Mouse (Mus musculus) brain, adult 2 months (tissue): ENCODE data around the gene BC051142.
A peak's percentile ranks its signal among the peaks of the same experiment; 100 is the strongest.

Experiments
- DNase-seq: peaks from one replicate; pipeline ENCODE4 v3.0.0; 2011; ENCODE audit warnings: low read depth, low spot score

BC051142 gene

DNA sequence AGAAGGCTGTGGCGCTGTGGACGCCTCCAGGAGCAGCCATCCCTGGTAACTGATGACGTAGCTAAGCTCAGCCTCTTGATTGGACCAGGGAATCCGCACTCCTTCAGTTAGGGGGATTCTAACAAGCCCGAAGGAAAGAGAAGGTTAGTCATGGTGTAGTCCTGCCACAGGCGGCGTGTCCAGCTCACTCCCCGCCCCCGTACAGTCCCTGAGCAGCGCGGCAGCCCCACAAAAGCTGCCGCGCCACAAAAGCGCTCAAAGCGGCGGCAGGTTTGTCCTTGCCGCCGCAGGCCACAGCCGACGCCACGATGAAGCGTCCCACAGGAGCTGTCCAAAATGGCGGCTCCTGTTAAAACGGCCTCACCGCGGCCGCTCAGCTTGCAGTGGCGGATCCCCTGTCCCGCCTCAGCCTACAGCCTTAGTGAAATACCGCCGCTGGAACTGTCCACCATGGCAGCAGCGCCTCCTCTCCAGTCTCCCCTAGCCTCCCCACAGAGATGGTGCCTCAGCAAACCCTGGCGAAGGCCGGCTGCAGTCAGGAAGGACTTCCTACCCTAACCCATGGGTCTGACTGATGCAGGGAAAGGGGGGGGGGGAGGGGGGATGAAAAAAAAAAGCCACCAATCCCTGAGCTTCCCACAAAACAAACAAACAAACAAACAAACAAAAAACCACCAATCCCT lies at the start of gene BC051142:
Gene BC051142, plus strand, starts transcription at position 110 of the 683 bp plus-strand sequence.
- peak; percentile 98 for DNase-seq

DNA sequence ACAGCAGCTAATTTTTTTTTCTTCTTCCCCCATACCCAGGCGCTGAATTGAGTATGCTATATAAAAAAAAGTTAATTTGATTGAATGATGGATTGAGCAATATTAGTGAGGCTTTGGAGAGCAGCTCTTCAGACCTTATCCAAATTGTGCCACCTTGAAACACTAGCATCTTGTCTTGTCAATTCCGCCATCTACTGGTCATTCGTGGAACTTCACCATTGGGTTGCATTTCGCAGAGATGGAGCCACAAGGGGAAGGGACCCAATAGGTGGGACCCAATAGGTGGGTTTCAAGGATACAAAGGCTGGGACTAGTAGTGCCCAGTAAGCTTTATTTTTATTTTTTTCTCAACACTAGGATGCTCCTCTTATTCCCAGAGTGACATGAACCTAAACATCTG lies 49.2 kb upstream of the BC051142 start:
- DNase-seq = peak; percentile 85

DNA sequence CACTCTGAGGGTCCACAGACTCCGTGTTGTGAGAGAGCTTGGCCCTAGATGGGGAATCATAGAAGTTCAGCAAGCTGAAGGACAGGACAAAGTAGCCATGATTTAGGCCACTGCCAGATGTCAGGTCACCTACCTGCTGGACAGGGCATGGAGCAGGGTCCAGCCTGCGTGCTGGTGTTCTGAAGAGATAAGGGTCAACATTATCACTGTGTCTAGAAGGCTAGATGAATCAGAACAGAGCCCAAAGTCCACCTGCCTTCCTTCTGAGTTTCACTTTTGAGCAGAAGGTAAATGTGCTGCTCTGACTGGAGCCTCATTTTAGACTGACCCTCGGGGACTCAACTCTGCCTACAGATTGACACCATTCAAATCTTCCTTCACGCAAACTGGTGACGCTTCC lies 44.1 kb upstream of the BC051142 start, which contains the start of gene Btnl2:
Gene Btnl2, plus strand, starts transcription at position 284 of the 400 bp plus-strand sequence.
- DNase-seq = no peak

DNA sequence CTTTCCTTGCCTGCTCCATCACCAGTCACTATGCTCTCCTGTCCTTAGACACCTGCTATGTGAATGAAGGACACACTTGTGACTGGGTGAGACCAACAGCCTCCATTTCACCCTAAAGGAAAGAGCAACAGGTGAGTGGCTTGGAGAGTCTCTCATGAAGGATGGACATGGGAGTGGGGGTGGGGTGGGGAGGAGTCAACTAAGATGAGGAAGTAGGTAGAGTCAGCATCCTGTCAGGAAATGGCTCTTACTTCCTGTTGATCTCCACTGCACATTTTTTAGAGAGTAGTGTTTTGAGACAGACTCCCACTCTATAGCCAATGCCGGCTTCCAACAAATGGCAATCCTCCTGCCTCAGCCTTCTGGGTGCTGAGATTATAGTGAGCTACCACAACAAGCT lies 43.7 kb upstream of the BC051142 start:
- no peak for DNase-seq

DNA sequence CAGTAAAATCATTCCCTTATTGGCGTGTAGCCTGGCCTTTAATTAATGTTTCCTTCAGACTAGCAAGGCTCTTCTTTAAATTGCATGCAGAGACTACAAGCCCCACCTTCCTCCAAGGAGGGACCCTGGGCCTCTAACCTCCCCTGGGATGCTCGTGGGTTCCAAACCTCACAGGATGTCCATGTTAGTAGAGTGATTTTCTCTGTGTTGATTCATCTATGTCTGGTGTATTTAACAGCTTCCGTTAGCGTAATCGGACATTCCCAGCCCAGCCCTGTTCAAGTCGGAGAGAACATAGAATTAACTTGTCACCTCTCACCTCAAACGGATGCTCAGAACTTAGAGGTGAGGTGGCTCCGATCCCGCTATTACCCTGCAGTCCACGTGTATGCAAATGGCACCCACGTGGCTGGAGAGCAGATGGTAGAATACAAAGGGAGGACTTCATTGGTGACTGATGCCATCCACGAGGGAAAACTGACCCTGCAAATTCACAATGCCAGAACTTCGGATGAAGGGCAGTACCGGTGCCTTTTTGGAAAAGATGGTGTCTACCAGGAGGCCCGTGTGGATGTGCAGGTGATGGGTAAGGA lies 35.6 kb upstream of the BC051142 start:
- no peak for DNase-seq

DNA sequence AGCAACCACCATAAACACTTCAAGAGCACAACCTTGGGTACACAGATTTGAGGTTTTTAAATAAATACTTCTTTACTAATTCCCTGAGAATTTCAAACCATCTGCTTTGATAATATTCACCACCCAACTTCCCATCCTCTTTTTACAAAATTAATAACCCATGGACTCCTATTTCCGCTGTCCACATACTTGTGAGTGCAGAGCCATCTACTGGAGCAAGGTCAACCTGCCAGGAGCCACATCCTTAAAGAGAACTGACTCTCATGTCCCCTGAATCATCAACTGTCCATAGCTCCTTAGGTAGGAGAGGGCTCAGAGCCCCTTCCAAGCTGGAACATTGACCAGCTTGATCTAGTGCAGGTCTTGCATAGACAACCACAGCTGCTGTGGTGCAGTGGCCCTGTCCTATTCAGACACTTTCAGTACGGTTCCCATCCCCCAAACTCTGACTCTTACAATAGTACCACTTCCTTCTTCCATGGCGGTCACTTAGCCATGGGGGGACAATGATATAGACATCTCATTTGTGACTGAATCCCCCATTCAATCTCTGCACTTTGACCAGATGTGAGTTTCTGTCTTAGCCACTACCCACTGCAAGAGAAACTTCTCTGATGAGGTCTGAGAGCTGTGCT lies 34.8 kb upstream of the BC051142 start:
- DNase-seq = no peak

DNA sequence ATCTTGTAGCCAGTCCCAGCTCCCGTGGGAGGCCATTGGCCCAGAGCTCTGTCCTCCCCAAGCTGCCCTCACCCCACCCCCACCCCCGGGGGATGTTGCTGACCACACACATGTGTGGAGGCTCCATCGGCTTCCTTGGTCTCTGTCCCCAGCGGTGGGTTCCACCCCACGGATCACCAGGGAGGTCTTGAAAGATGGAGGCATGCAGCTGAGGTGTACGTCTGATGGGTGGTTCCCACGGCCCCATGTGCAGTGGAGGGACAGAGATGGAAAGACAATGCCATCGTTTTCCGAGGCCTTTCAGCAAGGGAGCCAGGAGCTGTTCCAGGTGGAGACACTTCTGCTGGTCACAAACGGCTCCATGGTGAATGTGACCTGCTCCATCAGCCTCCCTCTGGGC lies 33.6 kb upstream of the BC051142 start:
- DNase-seq = no peak

DNA sequence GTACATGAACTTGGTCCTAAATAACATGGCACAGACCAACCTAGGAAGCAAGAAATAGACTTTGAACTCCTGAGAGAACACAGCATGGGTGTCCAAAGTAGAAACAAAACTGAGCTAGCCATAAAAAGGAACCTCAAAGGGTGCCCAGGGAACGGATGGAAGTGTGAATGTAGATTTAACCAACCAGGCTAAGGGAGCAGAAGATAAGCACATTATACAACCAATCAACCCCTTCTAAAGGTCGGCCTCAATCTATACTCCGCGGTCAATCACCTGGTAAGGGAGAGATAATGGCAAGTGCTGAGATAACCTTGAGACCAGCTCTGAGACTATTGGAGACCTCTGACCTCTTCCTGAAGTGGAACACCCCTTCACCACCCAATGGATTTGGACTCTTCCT lies 28.1 kb upstream of the BC051142 start:
- no peak for DNase-seq

DNA sequence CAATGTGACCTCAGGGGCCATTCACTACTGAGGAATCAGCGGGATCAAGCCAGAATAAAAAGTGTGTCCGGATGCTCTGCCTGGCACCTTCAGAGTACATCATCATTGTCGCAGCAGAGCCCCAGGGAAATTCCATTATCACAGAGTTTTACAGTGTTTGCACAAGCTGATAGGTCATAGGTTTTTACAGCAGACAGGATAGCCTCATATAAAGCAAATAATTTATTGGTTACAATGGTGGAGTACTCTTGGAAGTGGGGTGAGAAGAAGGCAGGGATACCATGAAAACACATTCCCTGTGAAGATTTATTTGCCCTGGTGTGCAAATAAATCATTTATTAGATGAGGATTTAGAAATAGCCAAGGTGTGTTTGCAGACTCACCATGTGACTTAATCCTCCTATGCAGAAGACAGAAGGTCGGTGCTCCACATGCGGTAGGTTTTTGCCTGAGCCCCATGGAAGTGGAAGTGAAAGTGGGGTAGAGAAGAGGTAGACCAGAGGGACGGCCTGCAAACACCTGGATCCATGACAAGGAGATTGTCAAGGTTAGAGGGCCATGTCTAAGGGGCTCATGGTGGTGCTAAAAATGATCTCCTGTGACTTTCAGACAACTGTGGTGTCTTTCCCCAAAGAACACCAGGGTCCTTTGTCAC lies 25.4 kb upstream of the BC051142 start:
- DNase-seq = no peak

DNA sequence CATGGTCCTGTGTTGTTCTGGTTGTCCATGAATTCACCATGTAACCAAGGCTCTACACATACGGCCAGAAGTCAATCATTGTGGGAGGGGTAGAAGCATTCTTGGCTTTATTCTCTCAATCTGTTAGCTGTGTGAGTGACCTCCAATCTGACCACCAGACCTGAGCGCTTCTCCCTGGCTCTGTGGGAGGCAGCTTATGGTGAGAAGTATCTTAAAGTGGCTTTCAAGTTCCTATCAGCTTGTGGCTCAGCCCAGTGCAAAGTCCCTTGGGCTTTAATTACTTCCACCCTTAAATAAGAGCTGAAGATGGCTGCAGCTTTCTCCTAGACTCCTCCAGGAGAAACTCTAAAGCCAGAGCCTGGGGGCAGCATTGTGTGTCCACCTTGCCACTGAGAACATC lies 21.8 kb upstream of the BC051142 start, which contains the start of gene Btnl1:
Gene Btnl1, plus strand, starts transcription at position 286 of the 400 bp plus-strand sequence.
- no peak for DNase-seq

DNA sequence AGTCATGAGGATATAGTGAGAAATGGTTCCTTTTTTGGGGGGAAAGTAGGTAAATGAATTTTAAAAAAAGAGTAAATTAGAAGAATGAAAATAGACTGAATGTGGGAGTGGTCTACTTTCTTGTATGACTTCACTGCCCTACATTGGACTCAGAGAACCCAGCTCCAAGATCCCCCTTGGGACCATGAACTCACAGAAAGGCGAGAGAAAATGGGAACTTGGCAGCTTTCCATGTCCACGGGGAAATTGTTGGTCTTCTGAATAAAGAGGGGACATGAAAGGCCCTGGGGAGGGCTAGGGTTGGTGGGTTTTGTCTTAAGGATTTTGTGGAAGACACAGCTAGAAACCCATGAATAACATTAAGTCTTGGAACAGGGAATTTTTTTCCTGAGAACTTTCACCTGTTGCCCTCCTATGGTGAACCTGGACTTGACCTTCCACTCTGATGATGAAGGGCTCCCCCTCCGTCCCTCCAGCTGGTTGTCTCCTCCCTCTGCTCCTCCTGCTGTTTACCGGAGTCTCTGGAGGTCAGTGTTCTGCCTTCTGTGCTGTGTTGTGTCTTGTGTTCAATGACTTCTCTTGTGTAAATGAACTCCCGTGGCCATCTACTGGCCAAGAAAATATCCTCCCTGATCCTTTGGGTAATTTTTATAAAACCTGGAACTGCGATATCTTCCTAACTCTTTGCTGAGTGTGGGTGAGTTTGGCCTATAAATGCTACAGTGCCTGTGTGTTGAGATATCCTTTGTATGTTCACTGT lies 21.0 kb upstream of the BC051142 start:
- DNase-seq = no peak

DNA sequence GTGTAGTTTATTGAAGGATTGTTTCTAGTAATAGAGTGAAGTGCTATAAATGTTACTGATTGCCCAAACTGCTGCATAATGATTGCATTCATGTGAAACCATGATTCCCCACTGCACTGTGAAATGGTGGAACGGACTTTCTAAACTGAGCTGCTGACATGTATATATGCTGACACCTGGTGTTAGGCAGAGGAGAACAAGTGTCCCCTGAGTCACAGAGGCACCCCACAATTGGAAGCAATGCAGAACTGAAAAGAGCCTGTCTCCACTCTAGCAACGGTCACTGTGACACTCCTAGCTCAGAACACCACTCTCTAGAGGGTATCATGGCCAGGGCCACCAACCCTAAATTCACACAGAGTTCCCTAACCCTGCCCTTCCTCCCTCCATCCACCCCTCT lies 19.9 kb upstream of the BC051142 start:
- DNase-seq = no peak

DNA sequence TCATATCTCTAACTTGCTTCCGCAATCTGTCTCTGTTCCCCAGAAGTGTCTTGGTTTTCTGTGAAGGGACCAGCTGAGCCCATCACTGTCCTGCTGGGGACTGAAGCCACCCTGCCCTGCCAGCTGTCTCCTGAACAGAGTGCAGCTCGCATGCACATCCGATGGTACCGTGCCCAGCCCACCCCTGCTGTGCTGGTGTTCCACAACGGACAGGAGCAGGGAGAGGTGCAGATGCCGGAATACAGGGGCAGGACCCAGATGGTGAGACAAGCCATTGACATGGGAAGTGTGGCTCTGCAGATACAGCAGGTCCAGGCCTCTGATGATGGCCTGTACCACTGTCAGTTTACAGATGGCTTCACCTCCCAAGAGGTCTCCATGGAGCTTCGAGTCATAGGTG lies 19.2 kb upstream of the BC051142 start:
- DNase-seq = no peak

DNA sequence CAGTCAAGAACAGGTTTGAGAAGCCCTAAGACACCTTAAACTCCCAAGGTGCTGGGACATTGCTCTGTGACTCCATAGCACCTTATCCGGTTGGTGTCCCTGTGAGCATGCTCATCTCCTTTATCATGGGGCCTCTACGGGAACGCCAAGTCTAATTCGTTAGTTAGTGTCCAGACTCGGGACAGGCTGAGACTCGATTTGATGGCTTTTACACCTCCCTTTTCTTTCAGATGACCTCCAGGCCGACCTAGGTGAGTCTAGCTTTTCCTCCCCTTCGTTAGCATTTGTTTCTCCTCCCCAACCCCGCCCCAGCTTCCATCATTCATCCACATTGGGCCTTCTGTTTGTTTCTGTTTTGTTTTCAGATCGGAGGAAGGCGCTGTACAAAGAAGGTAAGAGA lies 16.7 kb upstream of the BC051142 start:
- no peak for DNase-seq

DNA sequence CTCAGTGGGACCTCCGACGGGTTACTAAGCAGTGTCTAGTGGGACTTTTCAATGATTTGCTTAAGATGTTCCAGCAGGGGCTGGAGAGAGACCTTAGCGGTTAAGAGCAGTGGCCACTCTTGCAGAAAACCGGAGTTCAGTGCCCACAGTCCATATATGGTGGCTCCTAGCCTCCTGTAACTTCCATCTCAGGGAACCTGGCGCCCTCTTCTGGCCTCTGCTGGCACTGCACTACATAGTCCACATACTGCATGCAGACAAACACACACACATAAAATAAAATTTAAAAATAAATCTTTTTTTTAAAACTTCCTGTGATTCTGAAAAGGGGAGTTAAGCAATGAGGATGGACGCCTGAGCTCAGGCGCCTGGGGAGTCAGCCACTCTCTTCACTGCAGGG lies 15.4 kb upstream of the BC051142 start:
- DNase-seq = no peak

DNA sequence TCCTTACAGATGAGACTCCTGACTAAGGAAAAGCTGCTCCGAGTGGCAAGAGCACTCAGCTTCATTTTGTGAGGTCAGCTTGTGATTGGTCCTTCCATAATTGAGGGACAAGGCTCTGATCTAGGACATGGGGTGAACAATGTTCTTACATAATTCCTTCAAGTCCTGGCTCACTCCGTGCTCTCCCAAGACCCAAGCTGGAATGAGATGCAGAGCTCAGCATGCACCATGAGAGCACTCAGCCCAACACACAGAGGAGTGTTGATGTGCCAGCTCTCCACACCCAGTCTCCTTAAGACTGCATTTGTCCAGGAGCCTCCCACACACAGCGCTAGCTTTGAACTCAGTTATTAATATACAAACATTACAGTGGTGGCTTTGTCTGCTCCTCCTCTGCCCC lies 13.9 kb upstream of the BC051142 start:
- peak; percentile 39 for DNase-seq

DNA sequence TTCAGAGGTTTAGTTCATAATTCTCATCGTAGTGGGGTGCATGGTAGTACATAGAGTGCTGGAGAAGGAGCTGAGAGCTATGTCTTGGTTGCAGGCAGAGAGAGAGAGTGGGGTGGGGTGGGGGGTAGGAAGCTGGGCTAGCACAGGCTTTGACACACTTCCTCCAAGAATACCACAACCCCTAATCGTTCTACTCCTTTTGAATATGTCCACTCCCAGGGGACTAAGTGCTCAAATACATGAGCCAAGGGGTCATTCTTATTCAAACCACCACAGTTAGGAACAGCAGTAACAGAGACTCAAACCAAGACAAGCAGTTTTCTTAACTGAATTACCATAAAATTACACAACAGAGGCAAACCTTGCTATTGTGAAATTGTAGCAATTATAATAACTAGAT lies 12.0 kb upstream of the BC051142 start:
- no peak for DNase-seq

DNA sequence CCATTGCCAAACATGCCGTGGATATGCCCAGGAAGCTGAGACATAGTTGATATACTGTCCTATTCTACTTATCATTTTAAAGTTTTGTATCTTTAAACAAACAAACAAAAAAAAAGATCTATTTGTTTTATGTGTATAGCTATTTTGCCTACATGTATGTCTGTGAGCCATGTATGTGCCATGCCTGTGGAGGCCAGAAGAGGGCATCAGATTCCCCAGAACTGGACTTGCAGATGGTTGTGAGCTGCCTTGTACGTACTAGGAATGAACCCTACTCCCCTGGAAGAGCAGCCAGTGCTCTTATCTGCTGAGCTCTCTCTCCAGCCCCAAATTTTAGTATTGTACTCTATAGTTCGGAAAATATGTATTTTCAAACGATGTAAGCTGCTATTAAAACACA lies 10.1 kb upstream of the BC051142 start:
- DNase-seq = peak; percentile 73

DNA sequence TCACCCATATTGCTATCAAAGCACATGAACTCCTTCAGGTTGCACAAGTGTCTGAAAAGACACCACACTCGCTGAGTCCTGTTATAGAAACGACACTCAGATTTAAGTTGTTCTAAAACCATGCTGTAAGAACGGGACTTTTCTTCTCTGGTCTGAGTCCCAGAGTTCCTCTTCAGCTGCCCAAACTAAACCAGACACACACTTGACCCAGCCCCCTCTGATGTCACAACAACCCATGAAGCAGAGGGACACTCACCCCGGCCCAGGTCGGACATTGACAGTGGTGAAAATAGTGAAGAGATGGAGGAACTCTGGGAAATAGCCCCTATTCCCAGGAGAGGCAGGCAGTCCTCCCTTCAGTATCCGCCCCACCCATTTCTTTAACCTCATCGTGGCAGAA lies 7.1 kb upstream of the BC051142 start:
- no peak for DNase-seq

DNA sequence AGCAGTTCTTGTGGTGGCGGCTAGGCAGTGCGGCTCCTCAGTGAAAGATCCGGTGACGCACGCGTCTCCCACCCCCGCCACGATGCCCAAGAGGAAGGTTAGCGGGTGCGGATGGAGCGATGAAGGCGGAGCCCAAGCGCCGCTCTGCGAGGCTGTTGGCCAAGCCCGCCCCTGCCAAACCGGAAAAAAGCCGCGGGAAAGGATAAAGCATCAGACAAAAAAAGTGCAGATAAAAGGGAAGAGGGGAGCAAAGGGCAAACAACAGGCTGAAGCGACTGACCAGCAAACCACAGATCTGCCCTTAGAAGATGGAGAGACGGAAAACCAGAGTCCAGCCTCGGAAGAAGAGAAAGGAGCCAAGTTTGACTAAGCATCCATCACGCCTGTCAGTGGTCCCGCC lies 6.3 kb upstream of the BC051142 start:
- peak; percentile 58 for DNase-seq

DNA sequence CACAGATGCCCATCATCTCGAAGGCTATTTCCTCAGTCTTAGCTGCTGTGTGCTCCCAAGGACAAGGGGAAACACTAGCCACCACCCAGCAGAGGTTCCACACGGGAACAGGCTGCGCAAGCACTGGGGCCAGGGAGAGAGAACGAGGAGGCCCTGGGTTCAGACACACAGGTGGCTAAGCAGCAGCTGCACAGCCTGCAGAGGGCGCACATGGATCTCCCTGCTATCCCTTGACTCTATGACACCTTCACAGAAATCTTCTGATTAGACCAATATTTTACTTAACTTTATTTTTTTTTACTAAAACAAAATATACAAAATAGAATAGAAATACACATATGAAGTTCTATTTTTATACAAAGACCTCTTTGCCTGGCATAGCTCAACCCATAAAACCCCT lies 1.3 kb upstream of the BC051142 start:
- DNase-seq = peak; percentile 19
